ENCODE assay signal across 14 mouse cellular contexts in genomic region chr6:87806028-87806427, GRCm38 (mm10). TPM values are rescaled to one million over a fixed set of nuclear protein-coding genes. Genes with fewer than 3 reads are reported as not detected.
DNase-seq lines count a peak whose midpoint lies in the region; ATAC-seq and TF ChIP-seq lines count a peak whose summit lies in the region.
"Had no signal": no experiment of that assay in that cellular context is flagged by ENCODE, and none has a peak within 500 bp of the region (broad histone marks: within the 10 kb centered on the region; RNA-seq: fewer than 3 reads in every experiment).

No protein-coding gene starts in this region.

- no peak overlapping the region for H3K9ac ChIP-seq in liver, embryonic 14.5 days (replicated peaks)
- H3K9ac ChIP-seq: heart, embryonic 15.5 days had no signal

- peak; percentile 22; the same call in 1 of the 2 replicates for TF ChIP-seq CTCF in liver, embryonic 14.5 days (IDR thresholded peaks at IDR 0.05; ENCODE audit: low read depth)

- 33% methylated on average over 2 of the region's 2 CpGs for WGBS in liver, embryonic 14.5 days (ENCODE audit: insufficient replicate concordance)

- H3K4me3 ChIP-seq in liver, embryonic 14.5 days (ENCODE audit: insufficient read depth in 1 of 2, low read depth in 2 of 2, low read length in 2 of 2), result no peak overlapping the region
- H3K4me3 ChIP-seq: heart, embryonic 15.5 days had no signal

- DNase-seq in CD4-positive, CD25-positive, alpha-beta regulatory T cell, adult 2 months (ENCODE audit: low read depth, low spot score), result peak; percentile 26
- DNase-seq in liver, embryonic 14.5 days (ENCODE audit: low read depth in 3 of 3, low spot score in 3 of 3), result no peak
- DNase-seq in liver, result no peak
- peak; percentile 18 for DNase-seq in brain, adult 2 months (ENCODE audit: low read depth, low spot score)
- no peak for DNase-seq in gastrocnemius, postnatal 10 days
- DNase-seq in cerebellum, postnatal 36 days, result no peak
- DNase-seq: kidney, adult 8-10 months; layer of hippocampus, postnatal 36 days; right cerebral cortex, postnatal 25 days had no signal

- TF ChIP-seq EP300 in liver, embryonic 14.5 days (IDR thresholded peaks at IDR 0.05; ENCODE audit: low read depth), result no peak

- peaks cover 26 to 34% of the 10 kb centered on the region in 2 experiments for H3K4me1 ChIP-seq in liver, embryonic 14.5 days (replicated peaks; ENCODE audit: control insufficient read depth in 2 of 2, insufficient read depth in 2 of 2, low read length in 1 of 2)

- no peak overlapping the region for H3K27ac ChIP-seq in liver, embryonic 14.5 days

- H3K36me3 ChIP-seq in liver, embryonic 14.5 days (replicated peaks; ENCODE audit: control insufficient read depth, insufficient read depth, low read depth), result peaks cover 25% of the 10 kb centered on the region
- H3K36me3 ChIP-seq: heart, embryonic 15.5 days had no signal

- no peak overlapping the region for H3K4me2 ChIP-seq in liver, embryonic 14.5 days (ENCODE audit: low read depth)
- H3K4me2 ChIP-seq: heart, embryonic 15.5 days had no signal

- H3K9me3 ChIP-seq in liver, embryonic 14.5 days (ENCODE audit: control insufficient read depth, low read length), result no peaks in the 10 kb centered on the region
- H3K9me3 ChIP-seq: heart, embryonic 15.5 days had no signal

- ATAC-seq in CD4-positive, CD25-positive, alpha-beta regulatory T cell, adult 4 months, result no peak
- no peak for ATAC-seq in liver, embryonic 14.5 days (ENCODE audit: insufficient read depth)
- ATAC-seq in monocyte, adult 5-6 weeks (replicated peaks; ENCODE audit: insufficient number of reproducible peaks, low FRiP score, low TSS enrichment, poor library complexity, severe bottlenecking), result peak; percentile 81
- ATAC-seq: midbrain, embryonic 16.5 days had no signal

- no peaks in the 10 kb centered on the region for H3K27me3 ChIP-seq in liver, embryonic 14.5 days (ENCODE audit: control insufficient read depth, insufficient read depth, low read length)
- H3K27me3 ChIP-seq: heart, embryonic 15.5 days had no signal

RNA-seq across cellular contexts. Expression of gene Rab43, which starts 5.9 kb away (rescaled TPM):
- 10 to 100 TPM; 10.1 to 12.7 TPM for polyA plus RNA-seq in CD4-positive, CD25-positive, alpha-beta regulatory T cell, adult 4 months (2017; shearing (Covaris generic))
- polyA plus RNA-seq in liver, embryonic 14.5 days (2012; rRNA removed), result 21.9 and 27.8 TPM in 2 replicates
- 25.9 and 34.1 TPM in 2 replicates for polyA plus RNA-seq in liver, embryonic 14.5 days (2014; fragmentation: Nextera tagmentation; extraction: Ambion mirVana)
- total RNA-seq in monocyte, adult 5-6 weeks (2017), result 33.6 to 48.6 TPM (median 34.7 TPM) in 3 replicates
- total RNA-seq in gastrocnemius, postnatal 10 days (2021), result 10 to 100 TPM; 10.1 to 14.9 TPM

RNA-seq across cellular contexts. Expression of gene Gp9, which starts 28.2 kb away (rescaled TPM):
- not detected for polyA plus RNA-seq in CD4-positive, CD25-positive, alpha-beta regulatory T cell, adult 4 months (2017; shearing (Covaris generic))
- 35.1 and 62.4 TPM in 2 replicates for polyA plus RNA-seq in liver, embryonic 14.5 days (2012; rRNA removed)
- polyA plus RNA-seq in liver, embryonic 14.5 days (2014; fragmentation: Nextera tagmentation; extraction: Ambion mirVana), result 29.1 and 35.2 TPM in 2 replicates
- total RNA-seq in monocyte, adult 5-6 weeks (2017), result 1.9 to 42.8 TPM (median 3.1 TPM) in 3 replicates
- not detected for total RNA-seq in gastrocnemius, postnatal 10 days (2021)
- polyA plus RNA-seq: testis, adult 2 months had no signal

RNA-seq across cellular contexts. Expression of gene Gm45140, which starts 29.6 kb away (rescaled TPM):
- polyA plus RNA-seq in CD4-positive, CD25-positive, alpha-beta regulatory T cell, adult 4 months (2017; shearing (Covaris generic)), result 1 to 10 TPM; 3.7 to 5.3 TPM
- polyA plus RNA-seq in liver, embryonic 14.5 days (2012; rRNA removed), result 0.28 and 3.2 TPM in 2 replicates
- polyA plus RNA-seq in liver, embryonic 14.5 days (2014; fragmentation: Nextera tagmentation; extraction: Ambion mirVana), result 3.6 and 3.7 TPM in 2 replicates
- total RNA-seq in monocyte, adult 5-6 weeks (2017), result 27.5 to 45.6 TPM (median 37.9 TPM) in 3 replicates
- 1 to 10 TPM; 1.7 to 2.5 TPM for total RNA-seq in gastrocnemius, postnatal 10 days (2021)

RNA-seq across cellular contexts. Expression of gene Isy1, which starts 32.6 kb away (rescaled TPM):
- 10 to 100 TPM; 86.8 to 89.1 TPM for polyA plus RNA-seq in CD4-positive, CD25-positive, alpha-beta regulatory T cell, adult 4 months (2017; shearing (Covaris generic))
- polyA plus RNA-seq in liver, embryonic 14.5 days (2012; rRNA removed), result 4.9 and 16.9 TPM in 2 replicates
- 33.7 and 34.0 TPM in 2 replicates for polyA plus RNA-seq in liver, embryonic 14.5 days (2014; fragmentation: Nextera tagmentation; extraction: Ambion mirVana)
- total RNA-seq in monocyte, adult 5-6 weeks (2017), result 60.7 to 130 TPM (median 83.6 TPM) in 3 replicates
- 10 to 100 TPM; 22.0 to 26.9 TPM for total RNA-seq in gastrocnemius, postnatal 10 days (2021)

RNA-seq across cellular contexts. Expression of gene Cnbp, which starts 44.9 kb away (rescaled TPM):
- 1,000 to 10,000 TPM in 1 of 2 experiments, 100 to 1,000 TPM in 1; 984 to 1,123 TPM for polyA plus RNA-seq in CD4-positive, CD25-positive, alpha-beta regulatory T cell, adult 4 months (2017; shearing (Covaris generic))
- 152 and 190 TPM in 2 replicates for polyA plus RNA-seq in liver, embryonic 14.5 days (2012; rRNA removed)
- polyA plus RNA-seq in liver, embryonic 14.5 days (2014; fragmentation: Nextera tagmentation; extraction: Ambion mirVana), result 556 and 576 TPM in 2 replicates
- total RNA-seq in monocyte, adult 5-6 weeks (2017), result 887 to 1,002 TPM (median 999 TPM) in 3 replicates
- 100 to 1,000 TPM; 444 to 488 TPM for total RNA-seq in gastrocnemius, postnatal 10 days (2021)

Comparison
In these comparisons a context has a peak if more than half of its experiments do, and no peak if none do; other contexts are left out.
1. DNase-seq: peak in CD4-positive, CD25-positive, alpha-beta regulatory T cell, adult 2 months (single experiment) and brain, adult 2 months (single experiment); none in liver, embryonic 14.5 days (0 of 3), liver (single experiment), gastrocnemius, postnatal 10 days (single experiment) and cerebellum, postnatal 36 days (0 of 2).